Mouse (Mus musculus): Measurements from ENCODE around the gene Prss35. TPM values are rescaled to one million over a fixed set of nuclear protein-coding genes. Genes with fewer than 3 reads are reported as not detected.
A peak's percentile ranks its signal among the peaks of the same experiment; 100 is the strongest.

Gene Prss35
- polyA plus RNA-seq, 2 experiments, result 0.43 to 0.48 TPM

DNA sequence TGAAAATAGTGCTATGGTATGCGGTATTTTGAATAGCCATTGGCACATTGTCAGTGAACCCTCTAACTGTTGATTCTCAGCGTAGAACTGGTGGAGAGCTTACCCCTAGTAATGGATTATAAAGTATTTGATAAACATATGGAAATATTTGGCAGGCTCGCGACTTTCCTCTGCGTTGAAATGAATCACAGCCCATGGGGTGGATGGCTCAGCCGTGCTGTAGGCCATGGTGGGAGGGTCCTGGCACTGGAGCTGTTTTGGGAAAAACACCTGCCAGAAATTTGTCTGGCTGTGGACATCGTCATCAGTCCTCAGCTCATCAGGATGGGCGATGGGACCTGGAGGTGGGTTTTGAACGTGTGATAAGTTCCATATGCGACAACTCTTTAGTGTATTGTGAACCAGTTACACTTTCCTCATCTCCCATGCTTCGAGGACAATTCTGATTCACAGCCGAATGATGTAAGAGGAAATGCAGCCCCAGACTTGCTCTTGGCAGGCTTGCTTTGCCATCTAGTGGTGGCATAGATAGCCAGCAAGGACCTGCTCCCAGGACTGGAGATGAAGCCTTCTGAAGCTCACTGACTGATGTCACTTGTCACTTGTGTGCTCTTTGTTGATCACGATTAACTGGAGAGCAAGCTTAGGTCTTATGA lies 2.6 kb downstream of the Prss35 start:
- no peak overlapping the region for H3K27ac ChIP-seq
- DNase-seq (ENCODE audit: low read depth in 3 of 3, low spot score in 3 of 3) (peak; percentile 5 to 22 (median 10)), ATAC-seq (ENCODE audit: insufficient read depth) (no peak)
- no peak overlapping the region for H3K9ac ChIP-seq (replicated peaks)
- WGBS (ENCODE audit: insufficient replicate concordance), result 28% methylated on average over 13 of the region's 13 CpGs
- H3K9me3 ChIP-seq (ENCODE audit: control insufficient read depth, low read length), result no peaks in the 10 kb centered on the region
- no peak overlapping the region for H3K4me2 ChIP-seq (ENCODE audit: low read depth)
- H3K4me1 ChIP-seq (replicated peaks; ENCODE audit: control insufficient read depth in 2 of 2, insufficient read depth in 2 of 2, low read length in 1 of 2), result no peaks in the 10 kb centered on the region
- H3K36me3 ChIP-seq (replicated peaks; ENCODE audit: control insufficient read depth, insufficient read depth, low read depth), result no peaks in the 10 kb centered on the region
- H3K27me3 ChIP-seq (ENCODE audit: control insufficient read depth, insufficient read depth, low read length), result no peaks in the 10 kb centered on the region
- TF ChIP-seq EP300 (IDR thresholded peaks at IDR 0.05; ENCODE audit: low read depth) (no peak), CTCF (IDR thresholded peaks at IDR 0.05; ENCODE audit: low read depth) (peak; percentile 75)
- no peak overlapping the region for H3K4me3 ChIP-seq (ENCODE audit: insufficient read depth in 1 of 2, low read depth in 2 of 2, low read length in 2 of 2)

DNA sequence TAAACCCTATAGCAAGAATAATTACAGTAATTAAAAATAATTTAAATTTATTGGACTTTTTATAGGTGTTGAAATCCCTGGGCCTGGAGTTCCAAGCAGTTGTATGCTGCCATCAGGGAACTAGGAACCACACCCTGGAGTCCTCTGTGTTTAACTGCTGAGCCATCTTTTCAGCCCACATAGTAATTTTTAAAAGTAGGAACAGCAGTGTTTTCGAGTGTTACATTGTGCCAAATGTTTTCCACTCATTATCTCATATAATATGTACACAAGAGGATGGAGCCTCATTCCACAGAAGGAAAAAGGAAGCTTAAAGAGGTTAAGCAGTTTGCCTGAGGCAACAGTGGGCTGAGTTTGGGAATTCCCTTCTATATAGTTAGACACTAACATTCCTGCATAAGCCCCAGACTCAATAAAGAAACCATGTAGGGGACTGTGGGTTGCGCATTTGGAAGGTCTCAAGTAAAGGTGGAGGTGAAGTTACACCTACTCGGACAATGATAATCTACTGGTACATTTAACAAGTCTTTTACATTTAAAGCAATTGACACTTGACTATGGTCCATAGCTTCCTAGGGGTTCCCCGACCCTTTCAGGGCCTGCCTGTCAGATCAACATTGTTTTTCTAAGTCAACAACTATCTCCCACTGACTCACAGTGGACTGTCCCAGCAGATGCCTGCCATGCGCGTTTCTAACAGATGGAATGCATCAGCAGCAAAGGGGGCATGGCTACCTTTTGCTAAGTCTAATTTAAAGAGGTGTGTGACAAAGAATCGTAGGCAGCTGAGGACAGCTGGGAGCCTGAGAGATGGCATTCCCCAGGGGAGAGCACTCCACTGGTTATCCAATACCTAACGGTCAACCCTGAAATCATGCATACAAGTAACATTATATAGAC lies 19.3 kb downstream of the Prss35 start:
- Histone ChIP-seq H3K27ac (no peak overlapping the region), H3K4me2 (ENCODE audit: low read depth) (no peak overlapping the region), H3K36me3 (replicated peaks; ENCODE audit: control insufficient read depth, insufficient read depth, low read depth) (no peaks in the 10 kb centered on the region), H3K4me3 (ENCODE audit: insufficient read depth in 1 of 2, low read depth in 2 of 2, low read length in 2 of 2) (no peak overlapping the region), H3K4me1 (replicated peaks; ENCODE audit: control insufficient read depth in 2 of 2, insufficient read depth in 2 of 2, low read length in 1 of 2) (no peaks in the 10 kb centered on the region), H3K9ac (replicated peaks) (no peak overlapping the region), H3K9me3 (ENCODE audit: control insufficient read depth, low read length) (no peaks in the 10 kb centered on the region), H3K27me3 (ENCODE audit: control insufficient read depth, insufficient read depth, low read length) (no peaks in the 10 kb centered on the region)
- WGBS (ENCODE audit: insufficient replicate concordance), result 53% methylated on average over 8 of the region's 8 CpGs
- TF ChIP-seq EP300 (IDR thresholded peaks at IDR 0.05; ENCODE audit: low read depth) (no peak), CTCF (IDR thresholded peaks at IDR 0.05; ENCODE audit: low read depth) (no peak)
- ATAC-seq (ENCODE audit: insufficient read depth) (no peak), DNase-seq (ENCODE audit: low read depth in 3 of 3, low spot score in 3 of 3) (no peak)

DNA sequence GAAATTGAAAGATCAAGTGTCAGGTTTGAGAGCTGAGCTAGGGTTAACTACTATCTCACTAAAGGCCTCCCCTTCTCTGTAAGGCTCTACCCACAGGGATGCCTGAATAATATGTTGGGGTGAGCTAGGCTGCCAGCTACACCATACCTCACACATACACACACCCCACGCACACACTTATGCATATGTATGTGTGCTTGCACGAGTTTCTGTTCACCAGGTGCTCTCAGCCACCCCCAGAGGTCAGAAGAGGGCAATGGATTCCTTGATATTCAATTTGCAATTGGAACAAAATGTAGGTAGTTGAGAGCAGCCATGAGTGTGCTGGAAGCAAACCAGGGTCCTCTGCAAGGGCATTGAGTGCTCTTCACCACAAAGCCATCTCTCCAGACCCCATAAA lies 20.6 kb downstream of the Prss35 start:
- no peaks in the 10 kb centered on the region for H3K4me1 ChIP-seq (replicated peaks; ENCODE audit: control insufficient read depth in 2 of 2, insufficient read depth in 2 of 2, low read length in 1 of 2)
- DNase-seq (ENCODE audit: low read depth in 3 of 3, low spot score in 3 of 3) (no peak), ATAC-seq (ENCODE audit: insufficient read depth) (no peak)
- H3K4me3 ChIP-seq (ENCODE audit: insufficient read depth in 1 of 2, low read depth in 2 of 2, low read length in 2 of 2), result no peak overlapping the region
- no peaks in the 10 kb centered on the region for H3K9me3 ChIP-seq (ENCODE audit: control insufficient read depth, low read length)
- no peaks in the 10 kb centered on the region for H3K27me3 ChIP-seq (ENCODE audit: control insufficient read depth, insufficient read depth, low read length)
- H3K27ac ChIP-seq, result no peak overlapping the region
- 50% methylated on average over 2 of the region's 2 CpGs for WGBS (ENCODE audit: insufficient replicate concordance)
- H3K9ac ChIP-seq (replicated peaks), result no peak overlapping the region
- H3K4me2 ChIP-seq (ENCODE audit: low read depth), result no peak overlapping the region
- TF ChIP-seq CTCF (IDR thresholded peaks at IDR 0.05; ENCODE audit: low read depth), result no peak
- no peak for TF ChIP-seq EP300 (IDR thresholded peaks at IDR 0.05; ENCODE audit: low read depth)
- H3K36me3 ChIP-seq (replicated peaks; ENCODE audit: control insufficient read depth, insufficient read depth, low read depth), result no peaks in the 10 kb centered on the region

GRCm38 (mm10) chr9:86766991-86767390 lies 23.5 kb downstream of the Prss35 start:
- DNase-seq (ENCODE audit: low read depth in 3 of 3, low spot score in 3 of 3), result no peak
- no peaks in the 10 kb centered on the region for H3K27me3 ChIP-seq (ENCODE audit: control insufficient read depth, insufficient read depth, low read length)
- no peak overlapping the region for H3K27ac ChIP-seq
- TF ChIP-seq EP300 (IDR thresholded peaks at IDR 0.05; ENCODE audit: low read depth), result no peak
- no peak for TF ChIP-seq CTCF (IDR thresholded peaks at IDR 0.05; ENCODE audit: low read depth)
- no peaks in the 10 kb centered on the region for H3K4me1 ChIP-seq (replicated peaks; ENCODE audit: control insufficient read depth in 2 of 2, insufficient read depth in 2 of 2, low read length in 1 of 2)
- 69% methylated on average over 10 of the region's 10 CpGs for WGBS (ENCODE audit: insufficient replicate concordance)
- H3K4me3 ChIP-seq (ENCODE audit: insufficient read depth in 1 of 2, low read depth in 2 of 2, low read length in 2 of 2), result no peak overlapping the region
- H3K4me2 ChIP-seq (ENCODE audit: low read depth), result no peak overlapping the region
- H3K9me3 ChIP-seq (ENCODE audit: control insufficient read depth, low read length), result no peaks in the 10 kb centered on the region
- H3K36me3 ChIP-seq (replicated peaks; ENCODE audit: control insufficient read depth, insufficient read depth, low read depth), result no peaks in the 10 kb centered on the region
- no peak overlapping the region for H3K9ac ChIP-seq (replicated peaks)
- ATAC-seq (ENCODE audit: insufficient read depth), result no peak

DNA sequence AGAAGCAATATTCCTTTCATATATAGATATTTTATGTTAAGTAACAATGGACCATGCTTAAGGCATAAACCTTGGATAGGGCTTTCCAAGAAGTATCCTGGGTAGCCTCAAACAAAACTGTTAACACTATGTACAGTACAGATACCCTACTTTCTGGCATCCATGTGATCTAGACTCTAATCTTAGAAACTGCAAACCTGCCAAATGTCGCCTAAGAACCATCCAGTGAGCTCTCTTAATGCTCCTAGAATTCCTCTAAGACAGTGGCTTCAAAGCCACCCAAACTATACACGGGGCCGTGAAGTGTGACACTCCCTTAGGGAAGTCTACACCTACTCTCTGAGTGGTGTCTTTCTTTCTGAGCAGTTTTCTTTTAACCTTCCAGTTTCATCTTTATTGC lies 29.4 kb downstream of the Prss35 start:
- ATAC-seq (ENCODE audit: insufficient read depth) (no peak), DNase-seq (ENCODE audit: low read depth in 3 of 3, low spot score in 3 of 3) (no peak)
- 46% methylated on average over 3 of the region's 3 CpGs for WGBS (ENCODE audit: insufficient replicate concordance)
- Histone ChIP-seq H3K27me3 (ENCODE audit: control insufficient read depth, insufficient read depth, low read length) (no peaks in the 10 kb centered on the region), H3K27ac (no peak overlapping the region), H3K9me3 (ENCODE audit: control insufficient read depth, low read length) (no peaks in the 10 kb centered on the region), H3K36me3 (replicated peaks; ENCODE audit: control insufficient read depth, insufficient read depth, low read depth) (no peaks in the 10 kb centered on the region), H3K4me2 (ENCODE audit: low read depth) (no peak overlapping the region), H3K4me3 (ENCODE audit: insufficient read depth in 1 of 2, low read depth in 2 of 2, low read length in 2 of 2) (no peak overlapping the region), H3K9ac (replicated peaks) (no peak overlapping the region), H3K4me1 (replicated peaks; ENCODE audit: control insufficient read depth in 2 of 2, insufficient read depth in 2 of 2, low read length in 1 of 2) (no peaks in the 10 kb centered on the region)
- TF ChIP-seq CTCF (IDR thresholded peaks at IDR 0.05; ENCODE audit: low read depth) (no peak), EP300 (IDR thresholded peaks at IDR 0.05; ENCODE audit: low read depth) (no peak)

All from liver, embryonic 14.5 days (tissue).